Mouse (Mus musculus) lung, postnatal 0 days (tissue): Measurements from ENCODE around the gene Ctcf.

Source experiments
- CTCF ChIP-seq: IDR thresholded peaks from 2 replicates; pipeline ENCODE4 v1.5.1; 2016; ENCODE audit warnings: antibody characterized with exemption, mild to moderate bottlenecking
- EP300 ChIP-seq: IDR thresholded peaks from 2 replicates; pipeline ENCODE4 v1.6.1; 2016; ENCODE audit warnings: antibody characterized with exemption, mild to moderate bottlenecking, control low read depth

GRCm38 (mm10) chr8:105593859-105594258 is 42.5 kb upstream of the Ctcf start:
- TF ChIP-seq EP300, result no peak
- no peak for TF ChIP-seq CTCF
